Mouse (Mus musculus) kidney, postnatal 0 days (tissue): ENCODE results near the gene Lrrc4b. TPM values are rescaled to one million over a fixed set of nuclear protein-coding genes. Genes with fewer than 3 reads are reported as not detected.

Source experiments
- ATAC-seq: fragments of 200-750 bp; cut with Nextera tagmentation; replicated peaks from 2 replicates; pipeline ENCODE4 v1.8.0; 2017; ENCODE audit warnings: low read depth, moderate number of reproducible peaks, moderate TSS enrichment, moderate library complexity; ENCODE audit not compliant: low FRiP score
- DNase-seq: peaks from one replicate; pipeline ENCODE4 v3.0.0-alpha.2; 2016; ENCODE audit warnings: low spot score
- H3K27ac ChIP-seq: fragments of 300-500 bp; sonication (generic); 2 replicates; pipeline ENCODE4 v1.5.1; 2014; ENCODE audit warnings: mild to moderate bottlenecking
- H3K27me3 ChIP-seq: fragments of 300-500 bp; sonication (generic); 2 replicates; pipeline ENCODE4 v1.6.1; 2014; ENCODE audit warnings: low read length, mixed read lengths; ENCODE audit not compliant: insufficient read depth
- H3K36me3 ChIP-seq: fragments of 300-500 bp; sonication (generic); 2 replicates; pipeline ENCODE4 v1.6.1; 2014; ENCODE audit warnings: low read length, mixed read lengths; ENCODE audit not compliant: insufficient read depth
- H3K4me1 ChIP-seq: fragments of 300-500 bp; sonication (generic); replicated peaks from 2 replicates; pipeline ENCODE4 v1.6.1; 2014; ENCODE audit warnings: antibody characterized with exemption, low read length, mixed read lengths; ENCODE audit not compliant: insufficient read depth
- H3K4me2 ChIP-seq: fragments of 300-500 bp; sonication (generic); 2 replicates; pipeline ENCODE4 v1.6.1; 2014; ENCODE audit warnings: mild to moderate bottlenecking, low read length, moderate library complexity, mixed read lengths
- H3K4me3 ChIP-seq: fragments of 300-500 bp; sonication (generic); replicated peaks from 2 replicates; pipeline ENCODE4 v1.5.1; 2014; ENCODE audit warnings: low read depth, low read length
- H3K9ac ChIP-seq: fragments of 300-500 bp; sonication (generic); 2 replicates; pipeline ENCODE4 v1.6.1; 2014; ENCODE audit warnings: low read depth, low read length
- H3K9me3 ChIP-seq: fragments of 300-500 bp; sonication (generic); replicated peaks from 2 replicates; pipeline ENCODE4 v1.6.1; 2016; ENCODE audit warnings: low read length, inconsistent platforms, mixed read lengths
- CTCF ChIP-seq: IDR thresholded peaks from 2 replicates; pipeline ENCODE4 v1.5.1; 2016; ENCODE audit warnings: antibody characterized with exemption, low read depth, mild to moderate bottlenecking, moderate library complexity
- WGBS: fragments of 180-500 bp; shearing (Covaris S2); extraction: QIAGEN DNeasy Blood & Tissue Kit; methylation state at CpG from one replicate; pipeline ENCODE4 v1.1.7; 2014; 5-methylcytosine and 5-hydroxymethylcytosine counted together
- polyA plus RNA-seq: library from polyadenylated mRNA; unstranded; fragments of >200 nt; fragmentation: Nextera tagmentation; extraction: Ambion mirVana; gene quantifications from 2 replicates; pipeline ENCODE4 v1.2.1, GENCODE M21; 2015

The Lrrc4b gene
- polyA plus RNA-seq, 1 experiment from 2014 or later = 0.26 TPM

GRCm38 (mm10) chr7:44466006-44466887, 37.4 kb downstream of the Lrrc4b start:
- no peak overlapping the region for H3K4me3 ChIP-seq
- peaks cover 21% of the 10 kb centered on the region for H3K27me3 ChIP-seq
- H3K4me2 ChIP-seq = no peak overlapping the region
- no peak for DNase-seq
- no peaks in the 10 kb centered on the region for H3K36me3 ChIP-seq
- no peak for ATAC-seq
- no peak overlapping the region for H3K9ac ChIP-seq
- no peaks in the 10 kb centered on the region for H3K9me3 ChIP-seq
- no peak for TF ChIP-seq CTCF
- WGBS = 80% methylated on average over 10 of the region's 10 CpGs
- no peak overlapping the region for H3K27ac ChIP-seq
- H3K4me1 ChIP-seq = peaks cover 12% of the 10 kb centered on the region; the same call in 1 of the 2 replicates

- H3K9ac ChIP-seq = no peak overlapping the region
- no peaks in the 10 kb centered on the region for H3K36me3 ChIP-seq
- no peaks in the 10 kb centered on the region for H3K9me3 ChIP-seq
- H3K4me1 ChIP-seq = peaks cover 12% of the 10 kb centered on the region; the same call in 1 of the 2 replicates
- no peak for TF ChIP-seq CTCF
- no peak overlapping the region for H3K4me3 ChIP-seq
- peaks cover 15% of the 10 kb centered on the region for H3K27me3 ChIP-seq
- no peak overlapping the region for H3K27ac ChIP-seq
- ATAC-seq (no peak), DNase-seq (no peak)
- no peak overlapping the region for H3K4me2 ChIP-seq
- 82% methylated on average over 16 of the region's 16 CpGs for WGBS
Observed at GRCm38 (mm10) chr7:44466888-44467311, 38.1 kb downstream of the Lrrc4b start.

- Histone ChIP-seq H3K4me1 (0 out of 2 replicates have a peak, but pooled peaks cover 7% of the 10 kb centered on the region), H3K36me3 (no peaks in the 10 kb centered on the region), H3K4me2 (peak within 1 kb of the TSS; percentile 65), H3K9ac (peak within 1 kb of the TSS; percentile 69), H3K27me3 (peaks cover 6% of the 10 kb centered on the region; the same call in 1 of the 2 replicates), H3K27ac (peak within 1 kb of the TSS; percentile 52; the same call in 1 of the 2 replicates), H3K4me3 (peak within 1 kb of the TSS; percentile 66), H3K9me3 (no peaks in the 10 kb centered on the region)
- under 1% methylated on average over 42 of the region's 42 CpGs for WGBS
- no peak for TF ChIP-seq CTCF
- DNase-seq (peak; percentile 99), ATAC-seq (peak; percentile 93)
Observed at GRCm38 (mm10) chr7:44467811-44468411, 39.1 kb downstream of the Lrrc4b start, which contains the start of gene Josd2. TSS of gene Josd2 (plus strand) at chr7:44467980.

GRCm38 (mm10) chr7:44468644-44469285, 39.9 kb downstream of the Lrrc4b start:
- H3K9me3 ChIP-seq = no peaks in the 10 kb centered on the region

DNA sequence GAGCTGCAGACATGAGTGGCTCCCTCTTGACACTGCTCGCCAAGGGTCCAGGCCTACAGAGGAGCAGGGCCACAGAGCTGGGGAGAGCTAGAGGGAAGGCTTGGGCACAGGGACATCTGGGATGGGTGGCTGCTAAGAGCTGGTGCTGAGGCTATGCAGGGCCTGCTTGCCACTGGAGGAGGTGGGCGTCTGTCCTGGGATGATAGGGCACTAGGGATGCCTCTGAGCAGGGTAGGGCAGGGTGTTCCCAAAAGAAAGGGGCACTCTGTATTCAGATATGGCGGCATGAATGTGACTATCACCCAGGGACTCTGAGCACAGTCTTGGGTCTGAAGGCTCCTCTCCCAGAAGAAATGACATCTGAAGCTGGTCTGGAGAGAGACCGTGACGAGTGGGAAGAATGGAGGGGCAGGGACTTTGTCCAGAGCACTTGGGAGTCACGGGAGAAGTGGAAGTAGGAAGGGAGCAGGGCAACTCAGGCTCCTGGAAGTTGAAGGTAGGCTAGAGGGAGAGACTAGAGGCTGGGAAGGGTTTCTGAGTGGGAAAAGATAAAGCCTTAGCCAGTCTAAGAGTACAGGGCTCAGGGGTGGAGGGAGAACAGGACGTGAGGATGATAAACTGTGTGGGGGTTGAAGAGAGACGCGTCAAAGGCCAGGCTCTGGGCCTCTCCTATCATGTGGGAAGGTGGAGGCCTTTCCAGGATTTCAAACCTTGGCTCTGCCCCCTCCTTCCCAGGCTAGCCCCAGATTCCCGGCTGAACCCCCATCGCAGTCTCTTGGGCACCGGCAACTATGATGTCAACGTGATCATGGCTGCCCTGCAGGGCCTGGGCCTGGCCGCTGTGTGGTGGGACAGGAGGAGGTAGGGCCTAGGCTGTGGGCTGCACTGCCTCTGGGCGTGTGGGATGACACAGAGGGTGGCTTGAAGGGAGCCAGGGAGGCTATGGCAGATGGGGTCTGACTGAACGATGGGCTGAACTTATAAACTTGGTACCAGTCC, 41.2 kb downstream of the Lrrc4b start:
- Histone ChIP-seq H3K36me3 (no peaks in the 10 kb centered on the region), H3K9ac (no peak overlapping the region), H3K4me2 (no peak overlapping the region), H3K27ac (no peak overlapping the region), H3K4me3 (no peak overlapping the region), H3K27me3 (0 out of 2 replicates have a peak, but pooled peaks cover 8% of the 10 kb centered on the region), H3K4me1 (0 out of 2 replicates have a peak, but pooled peaks cover 7% of the 10 kb centered on the region), H3K9me3 (no peaks in the 10 kb centered on the region)
- ATAC-seq (no peak), DNase-seq (no peak)
- no peak for TF ChIP-seq CTCF
- WGBS = 88% methylated on average over 16 of the region's 16 CpGs

More at GRCm38 (mm10) chr7:44468644-44469285, 39.9 kb downstream of the Lrrc4b start:
- Histone ChIP-seq H3K27me3 (no peaks in the 10 kb centered on the region), H3K4me3 (peak overlapping the region; percentile 66), H3K4me2 (peak overlapping the region; percentile 65), H3K27ac (no peak overlapping the region), H3K36me3 (no peaks in the 10 kb centered on the region), H3K4me1 (0 out of 2 replicates have a peak, but pooled peaks cover 7% of the 10 kb centered on the region), H3K9ac (peak overlapping the region; percentile 69; the same call in 1 of the 2 replicates)
- TF ChIP-seq CTCF = no peak
- no peak for ATAC-seq
- no peak for DNase-seq
- 69% methylated on average over 15 of the region's 15 CpGs for WGBS
